Mouse (Mus musculus) hindbrain, embryonic 16.5 days (tissue): ENCODE measurements around the gene Tmem108. TPM values are rescaled to one million over a fixed set of nuclear protein-coding genes. Genes with fewer than 3 reads are reported as not detected.

ENCODE experiments used
- ATAC-seq: fragments of 200-750 bp; cut with Nextera tagmentation; 2 replicates; pipeline ENCODE4 v1.8.0; 2017; ENCODE audit warnings: moderate TSS enrichment, moderate library complexity
- H3K27ac ChIP-seq: fragments of 300-500 bp; sonication (generic); 2 replicates; pipeline ENCODE4 v1.5.1; 2014; ENCODE audit warnings: low read depth, mild to moderate bottlenecking, control low read depth, low read length, moderate library complexity
- H3K27me3 ChIP-seq: fragments of 300-500 bp; sonication (generic); replicated peaks from 2 replicates; pipeline ENCODE4 v1.6.1; 2014; ENCODE audit warnings: low read length; ENCODE audit not compliant: control insufficient read depth, insufficient read depth
- H3K36me3 ChIP-seq: fragments of 300-500 bp; sonication (generic); 2 replicates; pipeline ENCODE4 v1.6.1; 2014; ENCODE audit warnings: mild to moderate bottlenecking, low read length, moderate library complexity, mixed read lengths; ENCODE audit not compliant: control insufficient read depth, insufficient read depth
- H3K4me1 ChIP-seq: fragments of 300-500 bp; sonication (generic); 2 replicates; pipeline ENCODE4 v1.6.1; 2014; ENCODE audit warnings: low read depth, low read length; ENCODE audit not compliant: control insufficient read depth, insufficient read depth
- H3K4me2 ChIP-seq: fragments of 300-500 bp; sonication (generic); 2 replicates; pipeline ENCODE4 v1.6.1; 2014; ENCODE audit warnings: mild to moderate bottlenecking, low read length, control low read depth, moderate library complexity
- H3K4me3 ChIP-seq: fragments of 300-500 bp; sonication (generic); 2 replicates; pipeline ENCODE4 v1.5.1; 2014; ENCODE audit warnings: mild to moderate bottlenecking, low read length, control low read depth, moderate library complexity
- H3K9ac ChIP-seq: fragments of 300-500 bp; sonication (generic); 2 replicates; pipeline ENCODE4 v1.6.1; 2014; ENCODE audit warnings: low read depth, mild to moderate bottlenecking, control low read depth, low read length, moderate library complexity
- H3K9me3 ChIP-seq: fragments of 300-500 bp; sonication (generic); 2 replicates; pipeline ENCODE4 v1.6.1; 2014; ENCODE audit warnings: mild to moderate bottlenecking, low read length, moderate library complexity; ENCODE audit not compliant: control insufficient read depth
- WGBS: fragments of 180-500 bp; shearing (Covaris S2); extraction: QIAGEN DNeasy Blood & Tissue Kit; methylation state at CpG from one replicate; pipeline ENCODE4 v1.1.7; 2014; 5-methylcytosine and 5-hydroxymethylcytosine counted together
- polyA plus RNA-seq: library from polyadenylated mRNA; unstranded; fragments of >200 nt; fragmentation: Nextera tagmentation; extraction: Ambion mirVana; gene quantifications from 2 replicates; pipeline ENCODE4 v1.2.1, GENCODE M21; 2015

The Tmem108 gene
- polyA plus RNA-seq, 1 experiment from 2014 or later, result 29.3 TPM

GRCm38 (mm10) chr9:103595190-103595837, 166.3 kb downstream of the Tmem108 start:
- H3K36me3 ChIP-seq, result no peaks in the 10 kb centered on the region
- 20% methylated on average over 6 of the region's 6 CpGs for WGBS
- no peaks in the 10 kb centered on the region for H3K27me3 ChIP-seq
- no peak overlapping the region for H3K4me3 ChIP-seq
- H3K4me1 ChIP-seq, result peaks cover 17% of the 10 kb centered on the region
- no peak overlapping the region for H3K9ac ChIP-seq
- peak overlapping the region; percentile 66; the same call in 1 of the 2 replicates for H3K27ac ChIP-seq
- H3K4me2 ChIP-seq, result no peak overlapping the region
- ATAC-seq, result peak; percentile 89
- no peaks in the 10 kb centered on the region for H3K9me3 ChIP-seq

GRCm38 (mm10) chr9:103594423-103595189, 167.0 kb downstream of the Tmem108 start:
- Histone ChIP-seq H3K27me3 (no peaks in the 10 kb centered on the region), H3K4me2 (no peak overlapping the region), H3K9me3 (no peaks in the 10 kb centered on the region), H3K4me3 (no peak overlapping the region), H3K27ac (peak overlapping the region; percentile 61), H3K36me3 (no peaks in the 10 kb centered on the region), H3K4me1 (peaks cover 17% of the 10 kb centered on the region), H3K9ac (no peak overlapping the region)
- 70% methylated on average over 7 of the region's 7 CpGs for WGBS
- no peak for ATAC-seq

- WGBS, result 47% methylated on average over 4 of the region's 4 CpGs
- H3K4me1 ChIP-seq, result peaks cover 17% of the 10 kb centered on the region
- no peak overlapping the region for H3K4me3 ChIP-seq
- H3K9me3 ChIP-seq, result no peaks in the 10 kb centered on the region
- no peak overlapping the region for H3K4me2 ChIP-seq
- H3K27ac ChIP-seq, result 0 out of 2 replicates have a peak overlapping the region, but pooled peaks have one; percentile 12
- no peak for ATAC-seq
- no peaks in the 10 kb centered on the region for H3K36me3 ChIP-seq
- no peaks in the 10 kb centered on the region for H3K27me3 ChIP-seq
- no peak overlapping the region for H3K9ac ChIP-seq
These were observed 168.6 kb downstream of the Tmem108 start for GRCm38 (mm10) chr9:103593079-103593478.

DNA sequence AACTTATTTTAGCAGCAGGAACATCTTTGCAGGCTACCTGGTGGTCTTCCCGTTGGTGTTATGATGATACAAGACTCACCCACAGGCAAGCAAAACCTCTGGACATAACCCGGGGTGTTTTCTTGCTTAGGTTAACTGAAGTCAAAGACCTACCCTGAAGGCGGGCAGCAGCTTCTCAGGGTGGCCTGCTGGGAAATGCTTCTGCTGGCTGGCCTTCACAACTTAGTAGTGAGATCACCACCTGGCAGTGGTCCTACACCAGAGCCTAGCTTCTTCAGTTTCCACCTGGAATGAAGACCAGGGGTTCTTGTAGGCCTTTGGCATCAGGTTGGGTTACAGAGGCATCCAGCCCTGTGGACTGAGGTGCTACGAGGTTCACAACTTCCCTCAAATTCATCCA, 169.7 kb downstream of the Tmem108 start:
- Histone ChIP-seq H3K9me3 (no peaks in the 10 kb centered on the region), H3K27ac (no peak overlapping the region), H3K9ac (no peak overlapping the region), H3K4me1 (peaks cover 17% of the 10 kb centered on the region), H3K36me3 (no peaks in the 10 kb centered on the region), H3K4me3 (no peak overlapping the region), H3K27me3 (no peaks in the 10 kb centered on the region), H3K4me2 (no peak overlapping the region)
- 92% methylated on average over 4 of the region's 4 CpGs for WGBS
- no peak for ATAC-seq

DNA sequence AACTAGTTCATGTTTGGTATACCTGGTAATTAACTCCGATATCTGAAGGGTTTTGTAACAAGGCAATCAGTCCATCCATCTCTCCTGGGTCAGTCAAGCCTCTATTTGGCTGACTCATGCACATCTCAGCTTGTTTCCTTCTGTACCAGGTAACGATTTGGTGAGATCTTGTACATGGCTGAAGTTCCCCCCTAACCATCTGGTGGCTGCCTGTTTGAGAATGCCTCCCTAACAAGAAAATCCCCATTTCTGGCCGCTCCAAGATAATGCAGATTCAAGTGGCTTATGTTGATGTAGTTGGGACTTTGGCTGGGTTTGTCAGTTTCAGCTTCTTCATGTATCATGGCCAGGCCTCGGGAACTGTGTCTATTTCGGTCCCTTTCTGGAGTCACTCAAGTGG, 170.8 kb downstream of the Tmem108 start:
- Histone ChIP-seq H3K4me1 (peaks cover 16% of the 10 kb centered on the region), H3K27ac (no peak overlapping the region), H3K4me3 (no peak overlapping the region), H3K9ac (no peak overlapping the region), H3K9me3 (no peaks in the 10 kb centered on the region), H3K36me3 (no peaks in the 10 kb centered on the region), H3K27me3 (no peaks in the 10 kb centered on the region), H3K4me2 (no peak overlapping the region)
- WGBS, result 95% methylated on average over 5 of the region's 5 CpGs
- ATAC-seq, result no peak

- no peak overlapping the region for H3K9ac ChIP-seq
- H3K27me3 ChIP-seq, result no peaks in the 10 kb centered on the region
- H3K27ac ChIP-seq, result no peak overlapping the region
- 55% methylated on average over 4 of the region's 4 CpGs for WGBS
- peak; percentile 83 for ATAC-seq
- H3K4me1 ChIP-seq, result peaks cover 3% of the 10 kb centered on the region; the same call in 1 of the 2 replicates
- H3K4me3 ChIP-seq, result no peak overlapping the region
- H3K36me3 ChIP-seq, result no peaks in the 10 kb centered on the region
- H3K4me2 ChIP-seq, result no peak overlapping the region
- H3K9me3 ChIP-seq, result no peaks in the 10 kb centered on the region
These were observed 176.8 kb downstream of the Tmem108 start for GRCm38 (mm10) chr9:103584865-103585264.

DNA sequence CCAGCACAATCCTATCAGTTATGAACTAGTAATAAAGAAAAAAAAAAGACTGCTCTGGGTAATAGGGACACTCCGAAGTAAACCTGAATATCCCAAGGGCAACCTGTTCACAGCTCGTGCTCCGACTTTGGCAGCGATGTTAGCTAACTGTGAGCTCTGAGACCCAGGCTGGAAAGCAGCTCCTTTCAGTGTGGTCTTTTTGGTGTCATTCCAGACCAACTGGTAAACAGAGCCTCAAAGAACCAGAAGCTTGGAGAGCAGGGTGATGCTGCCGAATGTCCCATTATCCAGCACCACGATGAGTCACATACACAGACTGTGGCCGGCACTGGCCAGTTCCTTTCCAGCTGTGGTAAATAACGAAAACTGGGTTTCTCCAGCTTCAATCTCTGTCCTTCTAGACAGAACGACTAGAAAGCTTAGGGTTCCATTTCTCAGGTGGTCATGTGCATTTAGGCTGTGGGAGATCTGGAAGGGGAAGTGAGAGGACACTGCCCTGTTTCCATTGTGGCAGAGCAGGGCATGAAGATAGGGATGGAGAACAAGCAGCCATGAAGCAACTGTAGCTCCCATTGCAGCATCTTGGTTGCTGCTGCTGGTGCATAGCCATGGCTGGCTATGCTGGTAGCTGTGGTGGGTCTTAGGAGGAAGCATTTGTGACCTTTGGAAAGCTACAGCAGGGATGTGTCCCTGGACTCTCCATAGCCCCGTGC, 179.2 kb downstream of the Tmem108 start:
- WGBS, result 92% methylated on average over 10 of the region's 10 CpGs
- H3K4me2 ChIP-seq, result no peak overlapping the region
- H3K4me3 ChIP-seq, result no peak overlapping the region
- no peaks in the 10 kb centered on the region for H3K9me3 ChIP-seq
- no peaks in the 10 kb centered on the region for H3K36me3 ChIP-seq
- no peak for ATAC-seq
- H3K27me3 ChIP-seq, result no peaks in the 10 kb centered on the region
- no peak overlapping the region for H3K27ac ChIP-seq
- no peak overlapping the region for H3K9ac ChIP-seq
- H3K4me1 ChIP-seq, result peaks cover 6% of the 10 kb centered on the region

DNA sequence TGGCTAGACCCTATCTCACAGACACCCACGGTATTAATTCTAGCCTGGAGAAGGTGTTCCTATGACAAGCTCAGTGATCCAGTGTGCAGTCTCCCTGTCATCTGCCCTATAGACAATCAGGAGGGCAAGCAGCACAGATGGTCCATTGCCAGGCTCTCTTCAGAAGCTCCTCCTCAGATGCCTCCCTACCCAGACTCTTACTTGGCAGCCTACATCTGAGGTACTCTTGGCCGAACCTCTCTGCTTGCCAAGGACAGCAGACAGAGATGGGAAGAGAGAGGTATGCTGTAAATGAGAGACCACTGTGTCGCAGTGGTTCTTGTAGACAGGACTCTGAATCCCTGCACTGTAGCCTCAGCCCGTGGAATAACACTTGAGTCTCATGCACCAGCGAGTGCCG, 181.0 kb downstream of the Tmem108 start:
- H3K4me2 ChIP-seq, result no peak overlapping the region
- no peak overlapping the region for H3K27ac ChIP-seq
- H3K27me3 ChIP-seq, result no peaks in the 10 kb centered on the region
- WGBS, result 90% methylated on average over 6 of the region's 6 CpGs
- no peaks in the 10 kb centered on the region for H3K36me3 ChIP-seq
- H3K4me3 ChIP-seq, result no peak overlapping the region
- peaks cover 6% of the 10 kb centered on the region for H3K4me1 ChIP-seq
- H3K9ac ChIP-seq, result no peak overlapping the region
- no peak for ATAC-seq
- H3K9me3 ChIP-seq, result no peaks in the 10 kb centered on the region

DNA sequence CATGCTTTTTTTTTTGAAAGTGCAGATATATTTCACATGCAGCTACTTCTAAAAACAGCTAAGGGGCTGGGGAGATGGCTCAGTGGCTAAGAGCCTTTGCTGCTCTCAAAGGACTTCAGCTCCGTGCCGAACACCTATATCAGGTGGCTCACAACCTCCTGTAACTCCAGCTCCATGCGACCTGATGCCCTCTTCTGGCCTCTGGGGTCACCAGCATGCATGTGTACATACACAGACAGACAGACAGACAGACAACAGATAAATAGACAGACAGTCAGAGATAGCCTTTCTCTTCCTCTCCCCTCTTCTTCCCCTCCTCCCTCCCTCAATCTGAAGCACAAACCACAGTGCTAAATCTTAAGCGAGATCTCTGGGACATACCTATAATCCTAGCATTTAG, 181.5 kb downstream of the Tmem108 start:
- H3K9me3 ChIP-seq, result no peaks in the 10 kb centered on the region
- ATAC-seq, result no peak
- no peak overlapping the region for H3K4me3 ChIP-seq
- H3K9ac ChIP-seq, result no peak overlapping the region
- H3K4me1 ChIP-seq, result peaks cover 6% of the 10 kb centered on the region
- H3K4me2 ChIP-seq, result no peak overlapping the region
- H3K27ac ChIP-seq, result no peak overlapping the region
- H3K27me3 ChIP-seq, result no peaks in the 10 kb centered on the region
- no peaks in the 10 kb centered on the region for H3K36me3 ChIP-seq
- 90% methylated on average over 4 of the region's 4 CpGs for WGBS
